Mouse (Mus musculus) right cerebral cortex, postnatal 10 days (tissue): ENCODE measurements at regions not wholly inside any gene's neighbourhood (a gene's known extent, or its start where the extent isn't known, plus 50 kb on each side); places are given as distances from the start of the nearest gene placed in this dataset.

Experiments
- DNase-seq, 2 experiments: peaks; one replicate each; pipeline ENCODE4 v3.0.0; 2021; ENCODE audit warnings: low spot score in 2 of 2

- no peak for DNase-seq
Measured at GRCm38 (mm10) chr10:43712657-43713056, 134.6 kb downstream of the Cd24a start.

GRCm38 (mm10) chr10:43718768-43719167 lies 140.7 kb downstream of the Cd24a start:
- DNase-seq = no peak

GRCm38 (mm10) chr10:43721356-43721755 lies 143.3 kb downstream of the Cd24a start:
- no peak for DNase-seq

GRCm38 (mm10) chr10:43722164-43722563 lies 144.1 kb downstream of the Cd24a start:
- DNase-seq = no peak

- DNase-seq = no peak
Measured at GRCm38 (mm10) chr10:43722711-43723614, 144.9 kb downstream of the Cd24a start.

- no peak for DNase-seq
Measured at GRCm38 (mm10) chr10:43723615-43723937, 145.5 kb downstream of the Cd24a start.

GRCm38 (mm10) chr10:43727746-43728145 lies 149.7 kb downstream of the Cd24a start:
- DNase-seq = no peak

GRCm38 (mm10) chr10:43729184-43729583 lies 151.1 kb downstream of the Cd24a start:
- DNase-seq = no peak

GRCm38 (mm10) chr10:43733618-43734415 lies 155.7 kb downstream of the Cd24a start:
- no peak for DNase-seq

- DNase-seq = no peak
Measured at GRCm38 (mm10) chr10:43739181-43739580, 161.1 kb downstream of the Cd24a start.

GRCm38 (mm10) chr10:43739718-43740117 lies 161.6 kb downstream of the Cd24a start:
- DNase-seq = no peak

GRCm38 (mm10) chr10:43740204-43740865 lies 161.2 kb downstream of the Qrsl1 start:
- peak; percentile 64 to 78 for DNase-seq

- no peak for DNase-seq
Measured at GRCm38 (mm10) chr10:43741361-43742084, 160.0 kb downstream of the Qrsl1 start.

GRCm38 (mm10) chr10:43742085-43743054 lies 159.2 kb downstream of the Qrsl1 start:
- DNase-seq = peak in 1 of 2 experiments; percentile 31

- DNase-seq = no peak
Measured at GRCm38 (mm10) chr10:43743188-43744120, 158.1 kb downstream of the Qrsl1 start.

GRCm38 (mm10) chr10:43745931-43746630 lies 155.5 kb downstream of the Qrsl1 start:
- no peak for DNase-seq

- DNase-seq = no peak
Measured at GRCm38 (mm10) chr10:43746631-43747001, 154.9 kb downstream of the Qrsl1 start.

GRCm38 (mm10) chr10:43747541-43747940 lies 154.0 kb downstream of the Qrsl1 start:
- no peak for DNase-seq

- no peak for DNase-seq
Measured at GRCm38 (mm10) chr10:43748300-43748699, 153.2 kb downstream of the Qrsl1 start.
